Mouse (Mus musculus) hindbrain, embryonic 16.5 days (tissue): ENCODE data around the gene Vmn1r48. TPM values are rescaled to one million over a fixed set of nuclear protein-coding genes. Genes with fewer than 3 reads are reported as not detected.
"Not testable (repeated sequence)": the region's sequence is repeated elsewhere in the genome, so short reads cannot be mapped to it uniquely, and the experiment has no call there.

ENCODE experiments used
- ATAC-seq: fragments of 200-750 bp; cut with Nextera tagmentation; 2 replicates; pipeline ENCODE4 v1.8.0; 2017; ENCODE audit warnings: moderate TSS enrichment, moderate library complexity
- H3K27ac ChIP-seq: fragments of 300-500 bp; sonication (generic); 2 replicates; pipeline ENCODE4 v1.5.1; 2014; ENCODE audit warnings: low read depth, mild to moderate bottlenecking, control low read depth, low read length, moderate library complexity
- H3K27me3 ChIP-seq: fragments of 300-500 bp; sonication (generic); replicated peaks from 2 replicates; pipeline ENCODE4 v1.6.1; 2014; ENCODE audit warnings: low read length; ENCODE audit not compliant: control insufficient read depth, insufficient read depth
- H3K36me3 ChIP-seq: fragments of 300-500 bp; sonication (generic); 2 replicates; pipeline ENCODE4 v1.6.1; 2014; ENCODE audit warnings: mild to moderate bottlenecking, low read length, moderate library complexity, mixed read lengths; ENCODE audit not compliant: control insufficient read depth, insufficient read depth
- H3K4me1 ChIP-seq: fragments of 300-500 bp; sonication (generic); 2 replicates; pipeline ENCODE4 v1.6.1; 2014; ENCODE audit warnings: low read depth, low read length; ENCODE audit not compliant: control insufficient read depth, insufficient read depth
- H3K4me2 ChIP-seq: fragments of 300-500 bp; sonication (generic); 2 replicates; pipeline ENCODE4 v1.6.1; 2014; ENCODE audit warnings: mild to moderate bottlenecking, low read length, control low read depth, moderate library complexity
- H3K4me3 ChIP-seq: fragments of 300-500 bp; sonication (generic); 2 replicates; pipeline ENCODE4 v1.5.1; 2014; ENCODE audit warnings: mild to moderate bottlenecking, low read length, control low read depth, moderate library complexity
- H3K9ac ChIP-seq: fragments of 300-500 bp; sonication (generic); 2 replicates; pipeline ENCODE4 v1.6.1; 2014; ENCODE audit warnings: low read depth, mild to moderate bottlenecking, control low read depth, low read length, moderate library complexity
- H3K9me3 ChIP-seq: fragments of 300-500 bp; sonication (generic); 2 replicates; pipeline ENCODE4 v1.6.1; 2014; ENCODE audit warnings: mild to moderate bottlenecking, low read length, moderate library complexity; ENCODE audit not compliant: control insufficient read depth
- WGBS: fragments of 180-500 bp; shearing (Covaris S2); extraction: QIAGEN DNeasy Blood & Tissue Kit; methylation state at CpG from one replicate; pipeline ENCODE4 v1.1.7; 2014; 5-methylcytosine and 5-hydroxymethylcytosine counted together
- polyA plus RNA-seq: library from polyadenylated mRNA; unstranded; fragments of >200 nt; fragmentation: Nextera tagmentation; extraction: Ambion mirVana; gene quantifications from 2 replicates; pipeline ENCODE4 v1.2.1, GENCODE M21; 2015

The Vmn1r48 gene
- not detected in 2 replicates for polyA plus RNA-seq

DNA sequence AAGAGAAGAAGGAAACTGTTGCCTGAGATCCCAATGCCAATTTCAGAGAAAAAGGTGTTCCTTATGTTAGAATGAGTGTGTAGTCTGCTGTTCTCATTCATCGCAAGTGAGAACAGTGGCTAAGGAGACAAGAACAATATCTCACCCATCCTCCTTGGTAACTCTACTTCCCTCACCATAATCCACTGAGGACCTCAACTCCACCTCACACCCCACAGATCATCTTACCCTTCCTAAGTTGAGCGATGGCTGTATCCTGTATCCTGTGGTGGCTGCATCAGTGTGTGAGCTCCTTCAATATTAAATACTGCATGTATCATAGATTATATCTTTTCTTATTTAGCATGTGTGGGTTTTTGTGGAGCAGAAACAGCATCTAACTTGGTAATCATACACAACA, at the start of gene Vmn1r48:
TSS of gene Vmn1r48 (minus strand) at position 101 of the 400 bp plus-strand sequence.
- H3K4me3 ChIP-seq, H3K27ac ChIP-seq, H3K4me1 ChIP-seq, H3K36me3 ChIP-seq, H3K27me3 ChIP-seq, H3K9me3 ChIP-seq, H3K4me2 ChIP-seq, H3K9ac ChIP-seq, ATAC-seq: not testable (repeated sequence)
- WGBS = no CpG with 5 or more reads among the region's 2 CpGs

DNA sequence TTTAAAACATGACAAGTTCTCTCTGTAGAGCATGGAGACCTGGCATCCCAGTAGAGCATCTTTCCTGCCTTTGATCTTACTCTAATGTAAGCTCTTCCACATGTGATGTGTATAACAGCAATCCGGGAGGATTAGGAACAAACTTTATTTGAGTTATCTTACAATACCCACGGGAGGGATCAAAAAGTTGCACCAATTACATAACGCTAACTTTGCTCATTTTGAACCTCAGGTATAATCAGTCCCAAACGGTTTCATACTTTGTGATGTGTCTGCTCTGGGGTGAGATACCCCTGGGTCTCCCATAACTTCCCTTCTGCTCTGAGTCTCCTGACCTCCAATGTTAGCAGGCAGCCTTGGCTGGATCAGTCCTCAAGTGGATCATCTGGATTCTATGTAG, 41.8 kb upstream of the Vmn1r48 start, which contains the start of gene Vmn1r49:
TSS of gene Vmn1r49 (minus strand) at position 101 of the 400 bp plus-strand sequence.
- no peaks in the 10 kb centered on the region for H3K36me3 ChIP-seq
- no peak for ATAC-seq

DNA sequence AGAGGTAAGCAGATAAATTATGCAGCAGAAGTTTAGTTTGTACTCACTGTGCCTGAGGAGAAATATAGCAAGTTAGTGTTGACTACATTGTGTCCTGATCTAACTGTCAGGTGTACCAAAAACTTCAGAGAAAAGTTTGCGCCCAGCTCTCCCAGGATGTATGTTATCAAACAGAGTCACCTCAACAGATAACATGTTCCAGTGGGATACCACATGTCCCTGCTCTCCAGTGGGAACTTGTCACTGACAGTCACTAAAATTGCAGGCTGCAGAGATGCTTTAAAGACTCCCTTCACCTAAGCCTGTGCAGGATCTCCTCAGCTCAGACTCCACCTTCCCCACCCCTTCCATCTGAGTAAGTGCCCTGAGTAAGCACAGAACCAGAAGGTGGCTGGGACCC, 20.8 kb downstream of the Vmn1r48 start, which contains the start of gene Vmn1r47:
TSS of gene Vmn1r47 (plus strand) at position 301 of the 400 bp plus-strand sequence.
- 100% methylated on average over 1 of the region's 1 CpGs for WGBS
- H3K9me3 ChIP-seq, H3K4me2 ChIP-seq, H3K4me3 ChIP-seq, H3K4me1 ChIP-seq, H3K27me3 ChIP-seq, H3K9ac ChIP-seq, H3K36me3 ChIP-seq, ATAC-seq, H3K27ac ChIP-seq: not testable (repeated sequence)

More for the DNA sequence above, 41.8 kb upstream of the Vmn1r48 start, which contains the start of gene Vmn1r49:
- 77% methylated on average over 4 of the region's 4 CpGs for WGBS
- Histone ChIP-seq H3K4me2 (no peak within 1 kb of the TSS), H3K27me3 (no peaks in the 10 kb centered on the region), H3K4me1 (no peaks in the 10 kb centered on the region), H3K9ac (no peak within 1 kb of the TSS), H3K27ac (no peak within 1 kb of the TSS), H3K9me3 (no peaks in the 10 kb centered on the region; the same call in 1 of the 2 replicates), H3K4me3 (no peak within 1 kb of the TSS)

DNA sequence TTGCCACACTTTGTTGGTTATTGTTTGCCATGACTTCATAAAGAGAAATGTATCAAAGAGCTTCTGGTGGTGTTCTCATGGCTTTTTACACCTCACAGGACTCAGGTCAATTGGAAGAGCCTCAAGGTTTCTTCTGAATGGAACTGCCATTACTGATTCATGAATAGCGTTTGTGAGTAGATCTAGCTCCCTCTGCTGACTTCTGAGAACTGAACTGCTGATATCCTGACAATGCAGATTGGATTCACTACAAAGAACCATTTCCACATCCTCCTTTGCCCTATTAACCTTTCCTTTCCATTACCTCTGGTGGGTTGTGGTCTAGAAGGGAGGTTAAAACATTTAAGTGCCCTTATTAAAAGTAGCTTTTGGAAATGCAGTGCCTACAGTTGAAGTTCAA, 50.7 kb downstream of the Vmn1r48 start:
- no peak for ATAC-seq
- Histone ChIP-seq H3K4me1 (no peaks in the 10 kb centered on the region), H3K9me3 (peaks cover 3% of the 10 kb centered on the region; the same call in 1 of the 2 replicates), H3K27ac (no peak overlapping the region), H3K36me3 (no peaks in the 10 kb centered on the region), H3K9ac (no peak overlapping the region), H3K4me2 (no peak overlapping the region), H3K4me3 (no peak overlapping the region), H3K27me3 (no peaks in the 10 kb centered on the region)
- 35% methylated on average over 1 of the region's 1 CpGs for WGBS

Other genes with a start within 250 kb of the Vmn1r48 start
- gene Vmn1r42, start 160.4 kb downstream of the Vmn1r48 start, polyA plus RNA-seq = not detected in 2 replicates
- gene Vmn1r43, start 160.4 kb downstream of the Vmn1r48 start, polyA plus RNA-seq = not detected in 2 replicates
- not detected in 2 replicates for gene Vmn1r44, start 153.2 kb downstream of the Vmn1r48 start, polyA plus RNA-seq
- not detected in 2 replicates for gene Vmn1r45, start 96.2 kb downstream of the Vmn1r48 start, polyA plus RNA-seq
- not detected in 2 replicates for gene Vmn1r46, start 67.5 kb downstream of the Vmn1r48 start, polyA plus RNA-seq
- not detected in 2 replicates for gene Vmn1r47, start 20.7 kb downstream of the Vmn1r48 start, polyA plus RNA-seq
- gene Vmn1r49, start 41.7 kb upstream of the Vmn1r48 start, polyA plus RNA-seq = not detected in 2 replicates
- gene Vmn1r50, start 64.6 kb upstream of the Vmn1r48 start, polyA plus RNA-seq = not detected in 2 replicates
- 0.04 and 0.06 TPM in 2 replicates for gene Vmn1r51, start 85.8 kb upstream of the Vmn1r48 start, polyA plus RNA-seq
- gene Vmn1r52, start 138.0 kb upstream of the Vmn1r48 start, polyA plus RNA-seq = not detected in 2 replicates
- gene V1ra8, start 166.0 kb upstream of the Vmn1r48 start, polyA plus RNA-seq = not detected in 2 replicates
- gene Vmn1r53, start 187.6 kb upstream of the Vmn1r48 start, polyA plus RNA-seq = not detected in 2 replicates
- gene Vmn1r54, start 209.5 kb upstream of the Vmn1r48 start, polyA plus RNA-seq = not detected in 2 replicates